Mouse (Mus musculus): Measurements from ENCODE around the gene Rnase12.

- TF ChIP-seq POLR2A (IDR thresholded peaks at IDR 0.05; ENCODE audit: low read depth, low read length) (no peak), CTCF (IDR thresholded peaks at IDR 0.05; ENCODE audit: extremely low read depth, insufficient read length, insufficient replicate concordance, low read depth, low read length) (no peak)
These were observed 46.9 kb upstream of the Rnase12 start for GRCm38 (mm10) chr14:51104366-51104765.
